Mouse (Mus musculus) neural tube, embryonic 15.5 days (tissue): ENCODE data around the gene Psme2. TPM values are rescaled to one million over a fixed set of nuclear protein-coding genes. Genes with fewer than 3 reads are reported as not detected.
A peak's percentile ranks its signal among the peaks of the same experiment; 100 is the strongest.

Experiments used
- ATAC-seq: fragments of 200-750 bp; cut with Nextera tagmentation; 2 replicates; pipeline ENCODE4 v1.8.0; 2017; ENCODE audit warnings: mild to moderate bottlenecking, moderate TSS enrichment, moderate library complexity; ENCODE audit not compliant: low FRiP score
- H3K27ac ChIP-seq: fragments of 300-500 bp; sonication (generic); replicated peaks from 2 replicates; pipeline ENCODE4 v1.5.1; 2015; ENCODE audit warnings: mild to moderate bottlenecking, inconsistent platforms
- H3K27me3 ChIP-seq: fragments of 300-500 bp; sonication (generic); replicated peaks from 2 replicates; pipeline ENCODE4 v1.6.1; 2015; ENCODE audit warnings: inconsistent platforms
- H3K36me3 ChIP-seq: fragments of 300-500 bp; sonication (generic); 2 replicates; pipeline ENCODE4 v1.6.1; 2015; ENCODE audit warnings: inconsistent platforms
- H3K4me1 ChIP-seq: fragments of 300-500 bp; sonication (generic); 2 replicates; pipeline ENCODE4 v1.6.1; 2015; ENCODE audit warnings: inconsistent platforms
- H3K4me2 ChIP-seq: fragments of 300-500 bp; sonication (generic); 2 replicates; pipeline ENCODE4 v1.6.1; 2015; ENCODE audit warnings: inconsistent platforms, mild to moderate bottlenecking, moderate library complexity
- H3K4me3 ChIP-seq: fragments of 300-500 bp; sonication (generic); replicated peaks from 2 replicates; pipeline ENCODE4 v1.5.1; 2015; ENCODE audit warnings: mild to moderate bottlenecking, inconsistent platforms
- H3K9ac ChIP-seq: fragments of 300-500 bp; sonication (generic); replicated peaks from 2 replicates; pipeline ENCODE4 v1.6.1; 2015; ENCODE audit warnings: mild to moderate bottlenecking, inconsistent platforms
- H3K9me3 ChIP-seq: fragments of 300-500 bp; sonication (generic); replicated peaks from 2 replicates; pipeline ENCODE4 v1.6.1; 2016; ENCODE audit warnings: inconsistent platforms
- WGBS: fragments of 180-500 bp; shearing (Covaris S2); methylation state at CpG from one replicate; pipeline ENCODE4 v1.1.7; 2015; ENCODE audit warnings: mixed read lengths; 5-methylcytosine and 5-hydroxymethylcytosine counted together
- polyA plus RNA-seq: library from polyadenylated mRNA; unstranded; fragments of >200 nt; fragmentation: Nextera tagmentation; extraction: Ambion mirVana; gene quantifications from 2 replicates; pipeline ENCODE4 v1.2.1, GENCODE M21; 2015

Gene Psme2
- polyA plus RNA-seq, 1 experiment from 2014 or later = 186 TPM

DNA sequence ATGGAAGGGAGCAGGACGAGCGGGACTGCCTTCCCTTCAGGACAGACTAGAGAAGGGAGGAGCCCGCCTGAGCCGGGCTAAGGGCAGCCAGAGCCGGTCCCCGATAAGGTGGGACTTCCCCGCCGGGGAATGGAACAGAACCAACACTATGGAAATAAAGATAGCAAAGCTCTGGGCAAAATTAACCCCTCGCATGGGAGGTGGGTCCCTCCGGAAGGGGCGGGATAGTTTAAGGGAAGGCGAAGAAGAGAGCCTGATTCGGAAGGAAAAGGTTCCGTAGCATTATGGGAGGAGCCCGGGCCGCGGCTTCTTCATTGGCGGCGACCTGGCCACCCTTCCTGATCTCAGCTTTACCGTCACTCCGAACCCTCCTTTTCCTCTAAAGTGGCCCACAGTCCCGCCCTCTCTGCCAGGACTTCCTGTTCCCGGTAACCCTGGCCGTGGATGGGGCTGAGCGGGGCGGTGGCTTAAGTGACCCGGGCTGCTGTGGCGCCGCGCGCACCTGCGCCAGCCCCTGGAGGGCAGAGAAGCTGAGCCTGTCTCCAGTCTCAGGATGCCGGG, 498 bp upstream of the Psme2 start, which contains the start of gene Rnf31:
Rnf31 (plus strand) TSS at position 378 of the 561 bp plus-strand sequence.
- Histone ChIP-seq H3K4me2 (peak within 1 kb of the TSS; percentile 95), H3K4me1 (peaks cover 39% of the 10 kb centered on the region), H3K9me3 (no peaks in the 10 kb centered on the region), H3K4me3 (peak within 1 kb of the TSS; percentile 93), H3K9ac (peak within 1 kb of the TSS; percentile 87), H3K36me3 (peaks cover 39% of the 10 kb centered on the region), H3K27me3 (no peaks in the 10 kb centered on the region), H3K27ac (peak within 1 kb of the TSS; percentile 92)
- 0% methylated on average over 33 of the region's 33 CpGs for WGBS
- peak; percentile 90 for ATAC-seq

- H3K27me3 ChIP-seq = no peaks in the 10 kb centered on the region
- H3K9ac ChIP-seq = peak overlapping the region; percentile 87
- H3K4me2 ChIP-seq = peak overlapping the region; percentile 95
- no peak for ATAC-seq
- WGBS = 89% methylated on average over 11 of the region's 11 CpGs
- H3K27ac ChIP-seq = peak overlapping the region; percentile 92; the same call in 1 of the 2 replicates
- peaks cover 24% of the 10 kb centered on the region for H3K36me3 ChIP-seq
- peaks cover 48% of the 10 kb centered on the region for H3K4me1 ChIP-seq
- H3K4me3 ChIP-seq = peak overlapping the region; percentile 93
- no peaks in the 10 kb centered on the region for H3K9me3 ChIP-seq
These were observed 1.0 kb downstream of the Psme2 start for GRCm38 (mm10) chr14:55589771-55590448.

DNA sequence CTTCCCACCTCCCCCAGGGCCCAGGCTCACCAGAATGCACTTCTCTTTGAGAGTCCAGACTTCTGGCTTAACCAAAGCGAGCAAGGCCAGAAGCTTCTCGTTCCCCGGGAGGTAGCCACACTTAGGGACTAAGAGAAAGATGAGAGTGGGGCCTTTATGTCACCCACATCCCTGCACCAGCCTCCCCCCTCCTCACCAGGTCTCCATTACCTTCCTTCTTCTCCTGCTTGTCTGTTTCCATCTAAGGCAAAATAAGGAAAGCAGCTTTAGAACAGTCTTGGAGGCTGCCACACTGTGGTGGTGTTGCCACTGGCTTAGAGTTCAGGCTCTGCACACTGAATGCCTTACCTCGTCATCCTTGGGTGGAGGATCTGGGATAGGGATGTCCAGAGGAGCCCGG, 1.6 kb downstream of the Psme2 start:
- Histone ChIP-seq H3K9ac (no peak overlapping the region), H3K4me2 (no peak overlapping the region), H3K9me3 (no peaks in the 10 kb centered on the region), H3K36me3 (peaks cover 18% of the 10 kb centered on the region), H3K4me1 (peaks cover 53% of the 10 kb centered on the region), H3K27me3 (no peaks in the 10 kb centered on the region), H3K4me3 (no peak overlapping the region), H3K27ac (no peak overlapping the region)
- 99% methylated on average over 5 of the region's 5 CpGs for WGBS
- ATAC-seq = no peak

- Histone ChIP-seq H3K27me3 (no peaks in the 10 kb centered on the region), H3K4me2 (no peak overlapping the region), H3K4me3 (no peak overlapping the region), H3K27ac (no peak overlapping the region), H3K9ac (no peak overlapping the region), H3K4me1 (peaks cover 28% of the 10 kb centered on the region), H3K9me3 (no peaks in the 10 kb centered on the region), H3K36me3 (peaks cover 21% of the 10 kb centered on the region)
- 96% methylated on average over 2 of the region's 2 CpGs for WGBS
- ATAC-seq = no peak
These were observed 4.8 kb downstream of the Psme2 start for GRCm38 (mm10) chr14:55586149-55586548.

DNA sequence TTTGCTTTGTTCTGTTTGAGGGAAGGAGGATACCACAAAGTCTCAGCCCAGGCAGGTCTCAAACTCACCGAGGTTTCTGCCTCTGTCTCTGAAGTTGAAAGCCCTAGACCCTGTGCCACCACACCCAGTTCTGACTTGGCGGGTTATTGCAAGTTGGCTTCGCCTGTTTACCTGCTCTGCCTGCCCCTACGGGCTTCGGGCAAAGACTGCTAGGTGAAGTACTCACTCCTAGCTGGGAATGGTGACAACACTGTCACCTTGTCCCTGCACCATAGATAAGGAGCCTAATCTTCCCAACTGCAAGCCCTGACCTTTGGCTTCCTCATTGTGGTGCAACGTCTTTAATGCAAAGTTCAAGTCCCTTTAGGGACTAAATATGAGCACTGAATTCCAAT, 5.3 kb downstream of the Psme2 start:
- Histone ChIP-seq H3K9ac (no peak overlapping the region), H3K4me2 (peak overlapping the region; percentile 76), H3K36me3 (peaks cover 27% of the 10 kb centered on the region), H3K9me3 (no peaks in the 10 kb centered on the region), H3K4me1 (peaks cover 27% of the 10 kb centered on the region), H3K4me3 (peak overlapping the region; percentile 55), H3K27ac (no peak overlapping the region), H3K27me3 (no peaks in the 10 kb centered on the region)
- no peak for ATAC-seq
- WGBS = 65% methylated on average over 6 of the region's 6 CpGs

DNA sequence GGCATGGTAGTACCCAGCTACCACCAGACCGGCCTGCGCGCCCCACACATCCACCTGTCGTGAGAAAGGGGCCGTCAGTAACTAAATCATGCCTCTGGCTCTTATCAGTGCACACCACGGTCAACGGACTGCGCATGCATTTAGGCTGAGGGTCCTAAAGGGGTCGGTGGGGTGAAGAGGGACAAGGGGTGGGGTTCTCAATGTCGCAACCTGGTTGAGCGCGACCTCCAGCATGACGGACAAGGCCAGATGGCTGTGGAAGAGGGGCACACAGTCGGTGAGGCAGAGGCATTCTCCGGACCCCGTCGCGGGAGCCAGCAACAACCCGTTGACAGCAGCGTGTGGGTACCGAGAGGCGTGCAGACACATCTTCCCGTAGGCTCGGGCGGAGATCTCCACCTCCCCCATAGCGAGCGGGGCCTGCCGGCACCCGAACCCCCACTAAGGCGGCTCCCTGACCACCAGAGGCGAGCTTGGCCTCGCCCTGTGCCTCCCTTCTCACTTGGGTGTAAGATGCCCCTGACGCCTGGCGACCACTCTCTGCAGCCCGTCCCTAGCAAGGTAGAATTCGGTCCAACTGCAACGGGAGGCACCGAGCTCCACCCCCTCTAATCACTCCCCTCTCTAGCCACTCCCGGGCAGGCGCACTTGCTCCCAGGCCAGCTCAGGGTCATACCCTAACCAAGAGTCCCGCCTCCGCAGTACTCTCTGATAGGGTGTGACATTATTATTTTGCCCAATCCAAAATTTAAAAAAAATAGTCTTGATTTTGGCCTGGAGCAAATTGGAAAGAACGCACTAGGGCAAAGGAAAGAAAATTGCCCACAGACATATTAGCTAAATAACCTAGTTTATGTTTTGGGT, 6.0 kb downstream of the Psme2 start, which contains the start of gene Emc9:
Emc9 (minus strand) TSS at position 601 of the 864 bp plus-strand sequence.
- 3% methylated on average over 43 of the region's 43 CpGs for WGBS
- peak; percentile 82 for ATAC-seq
- Histone ChIP-seq H3K4me2 (peak within 1 kb of the TSS; percentile 76), H3K36me3 (peaks cover 33% of the 10 kb centered on the region), H3K9me3 (no peaks in the 10 kb centered on the region), H3K9ac (peak within 1 kb of the TSS; percentile 68), H3K4me3 (peak within 1 kb of the TSS; percentile 55), H3K27ac (peak within 1 kb of the TSS; percentile 70), H3K4me1 (peaks cover 21% of the 10 kb centered on the region), H3K27me3 (no peaks in the 10 kb centered on the region)

DNA sequence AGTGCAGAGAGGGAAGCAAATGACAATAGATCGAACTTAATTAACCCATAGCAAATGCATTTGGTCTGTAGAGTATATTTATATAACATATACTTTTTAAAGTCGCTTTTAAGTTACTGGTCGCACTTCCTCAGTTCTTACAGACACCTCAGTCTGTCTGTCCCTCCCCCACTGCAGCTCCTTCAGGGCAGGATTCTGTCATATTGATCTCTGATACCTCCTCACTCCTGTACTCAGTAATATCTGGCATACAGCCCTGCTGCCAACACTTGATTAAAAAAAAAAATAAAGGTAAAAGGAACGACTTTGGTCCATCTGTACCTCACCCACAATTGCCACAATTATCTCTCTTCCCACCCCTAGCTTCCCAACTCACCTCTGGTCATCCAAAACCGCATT, 6.6 kb downstream of the Psme2 start:
- Histone ChIP-seq H3K4me3 (peak overlapping the region; percentile 55), H3K9me3 (no peaks in the 10 kb centered on the region), H3K9ac (peak overlapping the region; percentile 68), H3K27me3 (no peaks in the 10 kb centered on the region), H3K4me2 (peak overlapping the region; percentile 76), H3K4me1 (peaks cover 19% of the 10 kb centered on the region), H3K27ac (peak overlapping the region; percentile 70), H3K36me3 (peaks cover 33% of the 10 kb centered on the region)
- 36% methylated on average over 5 of the region's 5 CpGs for WGBS
- ATAC-seq = no peak

DNA sequence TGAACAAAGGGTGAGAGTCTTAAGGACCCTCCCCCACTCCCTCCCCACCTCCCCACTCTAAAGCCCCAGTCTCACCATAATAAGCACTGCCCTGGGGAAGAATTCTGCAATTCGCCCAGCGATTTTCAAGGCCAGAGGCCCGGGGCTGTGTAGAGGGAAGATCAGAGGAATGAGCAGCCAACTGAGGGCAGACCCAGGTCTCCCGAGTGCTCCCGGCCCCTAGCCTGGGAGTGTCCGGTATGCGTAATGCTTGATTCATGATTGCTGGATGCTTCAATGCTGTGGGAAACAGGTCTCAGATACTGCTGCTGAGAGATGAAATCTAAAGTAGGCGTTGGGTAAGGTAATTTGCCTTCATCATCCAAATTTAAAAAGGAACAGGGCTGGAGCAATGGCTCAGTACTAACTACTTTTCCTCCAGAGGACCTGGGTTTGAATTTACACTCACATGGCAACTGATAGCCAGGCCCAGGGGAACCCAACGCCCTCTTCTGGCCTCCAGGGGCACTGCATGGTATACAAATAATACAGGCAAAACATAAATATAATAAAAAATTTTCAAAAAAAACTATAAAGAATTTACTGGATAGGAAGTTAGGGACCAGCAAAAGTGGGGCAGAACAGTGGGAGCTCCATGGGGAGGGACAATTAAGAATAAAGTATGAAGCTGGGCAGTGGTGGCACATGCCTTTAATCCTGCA, 8.8 kb downstream of the Psme2 start:
- no peak overlapping the region for H3K4me2 ChIP-seq
- no peaks in the 10 kb centered on the region for H3K9me3 ChIP-seq
- WGBS = 79% methylated on average over 9 of the region's 9 CpGs
- H3K27ac ChIP-seq = no peak overlapping the region
- H3K36me3 ChIP-seq = peaks cover 23% of the 10 kb centered on the region
- no peaks in the 10 kb centered on the region for H3K27me3 ChIP-seq
- H3K4me3 ChIP-seq = no peak overlapping the region
- no peak overlapping the region for H3K9ac ChIP-seq
- ATAC-seq = no peak
- peaks cover 32% of the 10 kb centered on the region for H3K4me1 ChIP-seq

- peaks cover 21% of the 10 kb centered on the region for H3K36me3 ChIP-seq
- H3K4me2 ChIP-seq = no peak overlapping the region
- H3K9me3 ChIP-seq = no peaks in the 10 kb centered on the region
- no peak overlapping the region for H3K4me3 ChIP-seq
- H3K9ac ChIP-seq = no peak overlapping the region
- H3K27me3 ChIP-seq = no peaks in the 10 kb centered on the region
- ATAC-seq = no peak
- WGBS = 95% methylated on average over 16 of the region's 16 CpGs
- H3K4me1 ChIP-seq = peaks cover 32% of the 10 kb centered on the region
- H3K27ac ChIP-seq = no peak overlapping the region
These were observed 10.2 kb downstream of the Psme2 start for GRCm38 (mm10) chr14:55580731-55581130.

GRCm38 (mm10) chr14:55579511-55580496, 11.1 kb downstream of the Psme2 start:
- no peak overlapping the region for H3K4me3 ChIP-seq
- no peaks in the 10 kb centered on the region for H3K9me3 ChIP-seq
- H3K27ac ChIP-seq = no peak overlapping the region
- 89% methylated on average over 23 of the region's 23 CpGs for WGBS
- H3K27me3 ChIP-seq = no peaks in the 10 kb centered on the region
- peaks cover 21% of the 10 kb centered on the region for H3K36me3 ChIP-seq
- 0 out of 2 replicates have a peak overlapping the region, but pooled peaks have one; percentile 91 for H3K4me2 ChIP-seq
- H3K9ac ChIP-seq = no peak overlapping the region
- peaks cover 22% of the 10 kb centered on the region for H3K4me1 ChIP-seq
- ATAC-seq = no peak
